In genomic region chr10:91319442-91320112, GRCm38 (mm10) we compare ENCODE assay signal across 20 mouse cellular contexts.
DNase-seq lines count a peak whose midpoint lies in the region; ATAC-seq and TF ChIP-seq lines count a peak whose summit lies in the region.
"Had no signal": no experiment of that assay in that cellular context is flagged by ENCODE, and none has a peak within 500 bp of the region (broad histone marks: within the 10 kb centered on the region; RNA-seq: fewer than 3 reads in every experiment).

No protein-coding gene starts in this region.

- peak; percentile 49; the same call in 1 of the 2 replicates for ATAC-seq in heart, embryonic 11.5 days (replicated peaks; ENCODE audit: insufficient number of reproducible peaks, low FRiP score, low TSS enrichment)
- ATAC-seq in intestine, embryonic 14.5 days (replicated peaks; ENCODE audit: low FRiP score, low TSS enrichment, low read depth) = 0 out of 2 replicates have a peak, but pooled peaks have one; percentile 27
- no peak for ATAC-seq in intestine, embryonic 16.5 days
- ATAC-seq in megakaryocyte, adult 5-6 weeks (ENCODE audit: poor library complexity, severe bottlenecking) = no peak
- 0 out of 2 replicates have a peak, but pooled peaks have one; percentile 18 for ATAC-seq in embryonic facial prominence, embryonic 14.5 days (ENCODE audit: low read depth)

- TF ChIP-seq CTCF in heart, adult 2 months (IDR thresholded peaks at IDR 0.05) = no peak

- intact Hi-C loops in heart, adult 2 months (cut with DNase I) = loop anchor here (10.0 kb wide), 1 partner anchor 185 kb away; no protein-coding TSS in a partner anchor
- intact Hi-C loops in gastrocnemius, postnatal 36 days (cut with DNase I) = no loop called here

- no peaks in the 10 kb centered on the region for H3K9me3 ChIP-seq in heart, embryonic 11.5 days (replicated peaks; ENCODE audit: control insufficient read depth, low read length)
- no peaks in the 10 kb centered on the region for H3K9me3 ChIP-seq in intestine, embryonic 14.5 days (ENCODE audit: control insufficient read depth, low read length)
- no peaks in the 10 kb centered on the region for H3K9me3 ChIP-seq in intestine, embryonic 16.5 days (ENCODE audit: control insufficient read depth, low read length)
- H3K9me3 ChIP-seq in megakaryocyte, embryonic 14.5 days = peaks cover 12% of the 10 kb centered on the region; the same call in 1 of the 2 replicates
- no peaks in the 10 kb centered on the region for H3K9me3 ChIP-seq in embryonic facial prominence, embryonic 14.5 days (ENCODE audit: control insufficient read depth, low read length)
- H3K9me3 ChIP-seq: liver, embryonic 15.5 days had no signal

- no peaks in the 10 kb centered on the region for H3K4me1 ChIP-seq in heart, embryonic 11.5 days (ENCODE audit: control insufficient read depth, insufficient read depth, low read length)
- no peaks in the 10 kb centered on the region for H3K4me1 ChIP-seq in heart, adult 2 months (ENCODE audit: control insufficient read depth, insufficient read depth, low read length)
- no peaks in the 10 kb centered on the region for H3K4me1 ChIP-seq in intestine, embryonic 14.5 days (replicated peaks; ENCODE audit: control insufficient read depth, insufficient read depth, low read length)
- H3K4me1 ChIP-seq in intestine, embryonic 16.5 days (ENCODE audit: control insufficient read depth, insufficient read depth, low read length) = no peaks in the 10 kb centered on the region
- H3K4me1 ChIP-seq in megakaryocyte, embryonic 14.5 days = no peaks in the 10 kb centered on the region
- H3K4me1 ChIP-seq in embryonic facial prominence, embryonic 14.5 days (ENCODE audit: control insufficient read depth, insufficient read depth, low read length) = no peaks in the 10 kb centered on the region
- H3K4me1 ChIP-seq: liver, embryonic 15.5 days had no signal

- H3K4me2 ChIP-seq in heart, embryonic 11.5 days = no peak overlapping the region
- H3K4me2 ChIP-seq in intestine, embryonic 14.5 days (ENCODE audit: low read length) = no peak overlapping the region
- no peak overlapping the region for H3K4me2 ChIP-seq in intestine, embryonic 16.5 days (ENCODE audit: low read depth, low read length)
- H3K4me2 ChIP-seq in embryonic facial prominence, embryonic 14.5 days (ENCODE audit: low read depth, low read length) = no peak overlapping the region
- H3K4me2 ChIP-seq: liver, embryonic 15.5 days; midbrain, embryonic 11.5 days had no signal

- no peaks in the 10 kb centered on the region for H3K27me3 ChIP-seq in heart, embryonic 11.5 days (ENCODE audit: control insufficient read depth, insufficient read depth, low read length)
- H3K27me3 ChIP-seq in heart, adult 2 months (ENCODE audit: control insufficient read depth, insufficient read depth, low read length) = no peaks in the 10 kb centered on the region
- no peaks in the 10 kb centered on the region for H3K27me3 ChIP-seq in intestine, embryonic 14.5 days (replicated peaks; ENCODE audit: control insufficient read depth, insufficient read depth, low read length)
- no peaks in the 10 kb centered on the region for H3K27me3 ChIP-seq in intestine, embryonic 16.5 days (replicated peaks; ENCODE audit: control insufficient read depth, insufficient read depth, low read length)
- no peaks in the 10 kb centered on the region for H3K27me3 ChIP-seq in megakaryocyte, embryonic 14.5 days (replicated peaks)
- H3K27me3 ChIP-seq in embryonic facial prominence, embryonic 14.5 days (replicated peaks; ENCODE audit: control insufficient read depth, insufficient read depth, low read length) = no peaks in the 10 kb centered on the region
- H3K27me3 ChIP-seq: CH12.LX; liver, embryonic 15.5 days had no signal

- H3K79me2 ChIP-seq in heart, adult 2 months (replicated peaks; ENCODE audit: control insufficient read depth, insufficient read depth, low read length) = no peaks in the 10 kb centered on the region

- no peak overlapping the region for H3K4me3 ChIP-seq in heart, embryonic 11.5 days (ENCODE audit: low read depth, low read length)
- H3K4me3 ChIP-seq in heart, adult 2 months = no peak overlapping the region
- no peak overlapping the region for H3K4me3 ChIP-seq in intestine, embryonic 14.5 days (ENCODE audit: low read depth, low read length)
- no peak overlapping the region for H3K4me3 ChIP-seq in intestine, embryonic 16.5 days (ENCODE audit: low read length)
- H3K4me3 ChIP-seq in megakaryocyte, embryonic 14.5 days (replicated peaks) = peak overlapping the region; percentile 21
- no peak overlapping the region for H3K4me3 ChIP-seq in embryonic facial prominence, embryonic 14.5 days (ENCODE audit: low read depth, low read length)
- H3K4me3 ChIP-seq: liver, embryonic 15.5 days; myocyte had no signal

- DNase-seq in heart, adult 2 months = no peak
- DNase-seq in intestine, embryonic 14.5 days (ENCODE audit: low spot score) = no peak
- DNase-seq in embryonic facial prominence, embryonic 14.5 days (ENCODE audit: low spot score) = no peak
- no peak for DNase-seq in gastrocnemius, postnatal 36 days
- DNase-seq: adrenal gland, adult 2 months; cerebellum, postnatal 10 days; embryo, embryonic 11 days; kidney, adult 9 months; layer of hippocampus, adult 9-11 months; lung, postnatal 14 days; right cerebral cortex, adult 18-20 months; thymus, postnatal 14 days had no signal

- TF ChIP-seq POLR2A in heart, adult 2 months (IDR thresholded peaks at IDR 0.05; ENCODE audit: insufficient read depth, low read depth, low read length) = no peak

- H3K27ac ChIP-seq in heart, embryonic 11.5 days (ENCODE audit: low read depth, low read length) = no peak overlapping the region
- no peak overlapping the region for H3K27ac ChIP-seq in heart, adult 2 months
- H3K27ac ChIP-seq in intestine, embryonic 14.5 days (ENCODE audit: low read depth) = no peak overlapping the region
- H3K27ac ChIP-seq in intestine, embryonic 16.5 days (ENCODE audit: low read length) = no peak overlapping the region
- H3K27ac ChIP-seq in embryonic facial prominence, embryonic 14.5 days (replicated peaks; ENCODE audit: low read depth, low read length) = no peak overlapping the region
- H3K27ac ChIP-seq: liver, embryonic 15.5 days had no signal

- no peaks in the 10 kb centered on the region for H3K36me3 ChIP-seq in heart, embryonic 11.5 days (ENCODE audit: control insufficient read depth, insufficient read depth, low read length)
- H3K36me3 ChIP-seq in heart, adult 2 months (ENCODE audit: control insufficient read depth, insufficient read depth, low read length) = no peaks in the 10 kb centered on the region
- H3K36me3 ChIP-seq in intestine, embryonic 14.5 days (ENCODE audit: control insufficient read depth, insufficient read depth, low read length) = no peaks in the 10 kb centered on the region
- H3K36me3 ChIP-seq in intestine, embryonic 16.5 days (ENCODE audit: control insufficient read depth, insufficient read depth, low read length) = no peaks in the 10 kb centered on the region
- H3K36me3 ChIP-seq in megakaryocyte, embryonic 14.5 days (replicated peaks; ENCODE audit: low read length) = no peaks in the 10 kb centered on the region
- H3K36me3 ChIP-seq in embryonic facial prominence, embryonic 14.5 days (ENCODE audit: control insufficient read depth, insufficient read depth, low read length) = no peaks in the 10 kb centered on the region
- H3K36me3 ChIP-seq: liver, embryonic 15.5 days had no signal

- H3K9ac ChIP-seq in heart, embryonic 11.5 days (ENCODE audit: low read depth, low read length) = no peak overlapping the region
- no peak overlapping the region for H3K9ac ChIP-seq in heart, adult 2 months (ENCODE audit: low read depth, low read length)
- H3K9ac ChIP-seq in intestine, embryonic 14.5 days (ENCODE audit: low read length) = no peak overlapping the region
- no peak overlapping the region for H3K9ac ChIP-seq in intestine, embryonic 16.5 days (ENCODE audit: low read depth, low read length)
- H3K9ac ChIP-seq in embryonic facial prominence, embryonic 14.5 days (ENCODE audit: low read depth, low read length) = no peak overlapping the region
- H3K9ac ChIP-seq: liver, embryonic 15.5 days had no signal

- no peak for TF ChIP-seq EP300 in heart, adult 2 months (IDR thresholded peaks at IDR 0.05; ENCODE audit: insufficient read depth, low read depth, low read length)

- WGBS in heart, embryonic 11.5 days (ENCODE audit: insufficient replicate concordance) = 74% methylated on average over 10 of the region's 10 CpGs
- WGBS in heart, adult 2 months = 85% methylated on average over 10 of the region's 10 CpGs
- 76% methylated on average over 10 of the region's 10 CpGs for WGBS in intestine, embryonic 14.5 days
- 81% methylated on average over 10 of the region's 10 CpGs for WGBS in intestine, embryonic 16.5 days
- 76% methylated on average over 10 of the region's 10 CpGs for WGBS in embryonic facial prominence, embryonic 14.5 days

Comparison
In these comparisons a context has a peak if more than half of its experiments do, and no peak if none do; other contexts are left out.
1. ATAC-seq: peak in heart, embryonic 11.5 days (single experiment), intestine, embryonic 14.5 days (single experiment) and embryonic facial prominence, embryonic 14.5 days (single experiment); none in intestine, embryonic 16.5 days (single experiment) and megakaryocyte, adult 5-6 weeks (single experiment).